Comparison of ENCODE assay signal across 20 mouse cellular contexts in the genomic region with DNA sequence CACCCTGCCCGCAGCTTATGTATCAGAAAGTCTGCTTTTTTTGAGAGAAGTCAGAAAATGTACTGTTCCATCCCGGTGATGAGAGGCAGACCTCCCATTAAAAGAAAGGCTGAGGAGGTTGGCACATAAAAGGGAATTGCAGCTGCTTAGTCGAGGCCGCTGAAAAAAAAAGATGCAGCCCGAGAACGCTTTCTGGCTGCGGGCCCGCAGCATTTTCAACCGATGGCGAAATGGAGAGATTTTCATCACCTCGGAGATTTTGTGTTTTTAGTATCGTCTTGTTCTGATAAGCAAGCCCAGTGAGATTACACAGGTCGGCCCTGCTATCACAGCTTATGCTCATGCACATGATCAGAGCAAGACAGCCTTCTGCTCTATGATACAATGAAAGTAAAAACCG.
DNase-seq lines count a peak whose midpoint lies in the region; ATAC-seq and TF ChIP-seq lines count a peak whose summit lies in the region.
"Had no signal": no experiment of that assay in that cellular context is flagged by ENCODE, and none has a peak within 500 bp of the region (broad histone marks: within the 10 kb centered on the region; RNA-seq: fewer than 3 reads in every experiment).

No protein-coding gene starts in this region.

- H3K27me3 ChIP-seq in forebrain, embryonic 14.5 days (replicated peaks; ENCODE audit: control insufficient read depth, insufficient read depth, low read length) = no peaks in the 10 kb centered on the region
- H3K27me3 ChIP-seq in forebrain, postnatal 0 days (ENCODE audit: insufficient read depth, low read length) = no peaks in the 10 kb centered on the region
- no peaks in the 10 kb centered on the region for H3K27me3 ChIP-seq in heart, embryonic 12.5 days (replicated peaks)
- H3K27me3 ChIP-seq in heart, embryonic 10.5 days (ENCODE audit: insufficient read depth, poor library complexity, severe bottlenecking) = no peaks in the 10 kb centered on the region
- no peaks in the 10 kb centered on the region for H3K27me3 ChIP-seq in limb, embryonic 14.5 days (ENCODE audit: control insufficient read depth, insufficient read depth, low read length)
- H3K27me3 ChIP-seq in stomach, postnatal 0 days (ENCODE audit: control insufficient read depth, insufficient read depth, low read length) = no peaks in the 10 kb centered on the region
- H3K27me3 ChIP-seq: CH12.LX; embryonic facial prominence, embryonic 12.5 days; neural tube, embryonic 12.5 days had no signal

- TF ChIP-seq POLR2A in brain, embryonic 14.5 days (IDR thresholded peaks at IDR 0.05; ENCODE audit: borderline replicate concordance, extremely low read depth, insufficient read depth, insufficient read length, poor library complexity, severe bottlenecking) = no peak
- no peak for TF ChIP-seq POLR2A in limb, embryonic 14.5 days (IDR thresholded peaks at IDR 0.05; ENCODE audit: borderline replicate concordance, extremely low read depth, insufficient read depth, insufficient read length)

- no peak for TF ChIP-seq CTCF in forebrain, postnatal 0 days (IDR thresholded peaks at IDR 0.05; ENCODE audit: low read depth)
- no peak for TF ChIP-seq CTCF in brain, embryonic 14.5 days (IDR thresholded peaks at IDR 0.05; ENCODE audit: borderline replicate concordance, extremely low read depth, insufficient read depth, insufficient read length)
- TF ChIP-seq CTCF in stomach, postnatal 0 days (IDR thresholded peaks at IDR 0.05; ENCODE audit: low read depth) = no peak

- no peak overlapping the region for H3K4me3 ChIP-seq in forebrain, embryonic 14.5 days (ENCODE audit: low read depth, low read length)
- no peak overlapping the region for H3K4me3 ChIP-seq in forebrain, postnatal 0 days (ENCODE audit: low read depth, low read length)
- no peak overlapping the region for H3K4me3 ChIP-seq in heart, embryonic 12.5 days
- H3K4me3 ChIP-seq in heart, embryonic 10.5 days = no peak overlapping the region
- no peak overlapping the region for H3K4me3 ChIP-seq in limb, embryonic 14.5 days (replicated peaks; ENCODE audit: low read length)
- no peak overlapping the region for H3K4me3 ChIP-seq in stomach, postnatal 0 days (ENCODE audit: low read depth, low read length)
- H3K4me3 ChIP-seq: embryonic facial prominence, embryonic 12.5 days; left cerebral cortex, adult 2 months; neural tube, embryonic 12.5 days had no signal

- no peaks in the 10 kb centered on the region for H3K9me3 ChIP-seq in forebrain, embryonic 14.5 days (replicated peaks; ENCODE audit: control insufficient read depth, low read length)
- no peaks in the 10 kb centered on the region for H3K9me3 ChIP-seq in forebrain, postnatal 0 days (ENCODE audit: low read length)
- H3K9me3 ChIP-seq in heart, embryonic 12.5 days (replicated peaks) = no peaks in the 10 kb centered on the region
- no peaks in the 10 kb centered on the region for H3K9me3 ChIP-seq in heart, embryonic 10.5 days
- H3K9me3 ChIP-seq in limb, embryonic 14.5 days (ENCODE audit: control insufficient read depth, low read length) = no peaks in the 10 kb centered on the region
- H3K9me3 ChIP-seq in stomach, postnatal 0 days (ENCODE audit: control insufficient read depth, low read length) = no peaks in the 10 kb centered on the region
- H3K9me3 ChIP-seq: embryonic facial prominence, embryonic 12.5 days; neural tube, embryonic 12.5 days had no signal

- DNase-seq in forebrain, embryonic 14.5 days (ENCODE audit: low spot score) = peak; percentile 14
- no peak for DNase-seq in forebrain, postnatal 0 days
- DNase-seq in heart, embryonic 10.5 days (ENCODE audit: low spot score) = no peak
- DNase-seq in brain, embryonic 14.5 days (ENCODE audit: low read depth) = peak; percentile 28
- peak; percentile 39 for DNase-seq in limb, embryonic 14.5 days (ENCODE audit: low spot score)
- DNase-seq in stomach, postnatal 0 days (ENCODE audit: low spot score) = no peak
- no peak for DNase-seq in urinary bladder, postnatal 4 days (ENCODE audit: low spot score in 2 of 2)
- DNase-seq: adrenal gland, adult 8-10 months; cerebellum, adult 18-20 months; liver; liver, postnatal 0 days; lung, postnatal 14 days; thymus, postnatal 36 days had no signal

- H3K27ac ChIP-seq in forebrain, embryonic 14.5 days (ENCODE audit: low read depth, low read length) = no peak overlapping the region
- H3K27ac ChIP-seq in forebrain, postnatal 0 days (ENCODE audit: low read depth, low read length) = no peak overlapping the region
- H3K27ac ChIP-seq in heart, embryonic 12.5 days (ENCODE audit: poor library complexity, severe bottlenecking) = no peak overlapping the region
- no peak overlapping the region for H3K27ac ChIP-seq in heart, embryonic 10.5 days
- no peak overlapping the region for H3K27ac ChIP-seq in limb, embryonic 14.5 days (replicated peaks; ENCODE audit: low read depth, low read length)
- H3K27ac ChIP-seq in stomach, postnatal 0 days (replicated peaks) = no peak overlapping the region
- H3K27ac ChIP-seq: embryonic facial prominence, embryonic 12.5 days; hindbrain, embryonic 14.5 days; left cerebral cortex, adult 2 months; neural tube, embryonic 12.5 days had no signal

- H3K4me2 ChIP-seq in forebrain, embryonic 14.5 days (ENCODE audit: low read length) = no peak overlapping the region
- H3K4me2 ChIP-seq in forebrain, postnatal 0 days (ENCODE audit: low read depth) = no peak overlapping the region
- no peak overlapping the region for H3K4me2 ChIP-seq in heart, embryonic 12.5 days
- no peak overlapping the region; the same call in 1 of the 2 replicates for H3K4me2 ChIP-seq in limb, embryonic 14.5 days (replicated peaks; ENCODE audit: low read depth, low read length, severe bottlenecking)
- no peak overlapping the region for H3K4me2 ChIP-seq in stomach, postnatal 0 days (replicated peaks; ENCODE audit: low read depth)
- H3K4me2 ChIP-seq: embryonic facial prominence, embryonic 12.5 days; hindbrain, embryonic 14.5 days; neural tube, embryonic 12.5 days had no signal

- no peaks in the 10 kb centered on the region for H3K36me3 ChIP-seq in forebrain, embryonic 14.5 days (ENCODE audit: control insufficient read depth, insufficient read depth, low read length)
- no peaks in the 10 kb centered on the region for H3K36me3 ChIP-seq in forebrain, postnatal 0 days (ENCODE audit: insufficient read depth)
- H3K36me3 ChIP-seq in heart, embryonic 12.5 days = no peaks in the 10 kb centered on the region
- no peaks in the 10 kb centered on the region for H3K36me3 ChIP-seq in heart, embryonic 10.5 days
- H3K36me3 ChIP-seq in limb, embryonic 14.5 days (ENCODE audit: control insufficient read depth, insufficient read depth, low read length) = no peaks in the 10 kb centered on the region
- H3K36me3 ChIP-seq in stomach, postnatal 0 days (ENCODE audit: control insufficient read depth, insufficient read depth, low read length) = no peaks in the 10 kb centered on the region
- H3K36me3 ChIP-seq: embryonic facial prominence, embryonic 12.5 days; neural tube, embryonic 12.5 days had no signal

- no peak overlapping the region for H3K9ac ChIP-seq in forebrain, embryonic 14.5 days (ENCODE audit: low read length)
- no peak overlapping the region for H3K9ac ChIP-seq in forebrain, postnatal 0 days
- H3K9ac ChIP-seq in heart, embryonic 12.5 days = no peak overlapping the region
- H3K9ac ChIP-seq in limb, embryonic 14.5 days (ENCODE audit: low read depth, low read length, severe bottlenecking) = no peak overlapping the region
- H3K9ac ChIP-seq in stomach, postnatal 0 days (ENCODE audit: low read length) = no peak overlapping the region
- H3K9ac ChIP-seq: embryonic facial prominence, embryonic 12.5 days; hindbrain, embryonic 14.5 days; liver, postnatal 0 days; neural tube, embryonic 12.5 days had no signal

- no peak for TF ChIP-seq EP300 in stomach, postnatal 0 days (optimal IDR thresholded peaks at IDR 0.05)

- WGBS in forebrain, embryonic 14.5 days = 81% methylated on average over 14 of the region's 14 CpGs
- 55% methylated on average over 14 of the region's 14 CpGs for whole genome bisulfite sequencing in forebrain, postnatal 0 days
- WGBS in heart, embryonic 12.5 days = 62% methylated on average over 14 of the region's 14 CpGs
- 74% methylated on average over 14 of the region's 14 CpGs for WGBS in heart, embryonic 10.5 days
- WGBS in limb, embryonic 14.5 days = 50% methylated on average over 14 of the region's 14 CpGs
- WGBS in stomach, postnatal 0 days = 79% methylated on average over 14 of the region's 14 CpGs

- no peak for ATAC-seq in forebrain, embryonic 14.5 days
- no peak for ATAC-seq in forebrain, postnatal 0 days
- peak; percentile 39; the same call in 1 of the 2 replicates for ATAC-seq in heart, embryonic 12.5 days (ENCODE audit: insufficient number of reproducible peaks, low FRiP score)
- no peak for ATAC-seq in limb, embryonic 14.5 days (ENCODE audit: low FRiP score, low read depth)
- ATAC-seq in stomach, postnatal 0 days (ENCODE audit: low FRiP score, low TSS enrichment) = no peak
- ATAC-seq: intestine, postnatal 0 days; liver, postnatal 0 days had no signal

- no peaks in the 10 kb centered on the region for H3K4me1 ChIP-seq in forebrain, embryonic 14.5 days (ENCODE audit: control insufficient read depth, insufficient read depth, low read length)
- H3K4me1 ChIP-seq in forebrain, postnatal 0 days (ENCODE audit: insufficient read depth) = no peaks in the 10 kb centered on the region
- H3K4me1 ChIP-seq in heart, embryonic 12.5 days (replicated peaks) = no peaks in the 10 kb centered on the region
- H3K4me1 ChIP-seq in heart, embryonic 10.5 days = no peaks in the 10 kb centered on the region
- no peaks in the 10 kb centered on the region for H3K4me1 ChIP-seq in limb, embryonic 14.5 days (ENCODE audit: control insufficient read depth, insufficient read depth, low read length)
- H3K4me1 ChIP-seq in stomach, postnatal 0 days (replicated peaks; ENCODE audit: control insufficient read depth, insufficient read depth) = no peaks in the 10 kb centered on the region
- H3K4me1 ChIP-seq: embryonic facial prominence, embryonic 12.5 days; neural tube, embryonic 12.5 days had no signal

Comparison
In these comparisons a context has a peak if more than half of its experiments do, and no peak if none do; other contexts are left out.
1. DNase-seq: peak in forebrain, embryonic 14.5 days (single experiment), brain, embryonic 14.5 days (single experiment) and limb, embryonic 14.5 days (single experiment); none in forebrain, postnatal 0 days (single experiment), heart, embryonic 10.5 days (single experiment), stomach, postnatal 0 days (single experiment) and urinary bladder, postnatal 4 days (0 of 2).